Mouse (Mus musculus) bone marrow macrophage, adult 2 months (primary cell): ENCODE results near the gene Hdac11.

ENCODE experiments used
- CTCF ChIP-seq: IDR thresholded peaks from 2 replicates; pipeline ENCODE4 v1.5.1; 2012; ENCODE audit warnings: low read depth, mild to moderate bottlenecking, low read length, moderate library complexity
- POLR2A ChIP-seq: IDR thresholded peaks from 2 replicates; pipeline ENCODE4 v1.6.1; 2012; ENCODE audit warnings: mild to moderate bottlenecking, low read depth, low read length, borderline replicate concordance

DNA sequence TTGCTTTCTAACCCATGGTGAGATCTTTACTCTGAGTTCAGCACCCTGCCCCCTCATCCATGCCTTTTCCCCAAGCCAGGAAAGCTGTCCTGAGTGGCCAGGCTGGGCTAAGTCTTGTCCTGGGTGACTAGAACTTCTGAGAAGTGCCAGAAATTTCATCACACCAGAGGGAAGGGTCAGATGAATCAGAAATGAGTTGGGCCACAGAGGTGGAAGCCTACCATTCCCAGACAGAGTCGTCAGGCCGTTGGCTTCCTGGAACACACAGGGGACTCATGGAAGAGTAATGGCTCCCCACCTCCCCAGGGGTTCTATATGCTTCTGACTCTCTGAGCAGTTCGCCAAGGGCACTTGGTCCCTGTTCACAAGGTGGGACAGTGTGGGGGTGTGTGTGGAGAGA is 51.0 kb downstream of the Hdac11 start:
- TF ChIP-seq CTCF (no peak), POLR2A (no peak)
